Comparison of ENCODE assay signal across 21 mouse cellular contexts in genomic region chr10:34904692-34905091, GRCm38 (mm10).
DNase-seq lines count a peak whose midpoint lies in the region; ATAC-seq and TF ChIP-seq lines count a peak whose summit lies in the region.
"Had no signal": no experiment of that assay in that cellular context is flagged by ENCODE, and none has a peak within 500 bp of the region (broad histone marks: within the 10 kb centered on the region; RNA-seq: fewer than 3 reads in every experiment).

No protein-coding gene starts in this region.

- H3K4me2 ChIP-seq in neural tube, embryonic 15.5 days = no peak overlapping the region
- H3K4me2 ChIP-seq: heart, embryonic 11.5 days; liver, embryonic 12.5 days; lung, embryonic 14.5 days had no signal

- peak overlapping the region; percentile 61 for H3K27ac ChIP-seq in heart, adult 2 months
- 0 out of 2 replicates have a peak overlapping the region, but pooled peaks have one; percentile 3 for H3K27ac ChIP-seq in neural tube, embryonic 15.5 days (replicated peaks)
- H3K27ac ChIP-seq: embryonic facial prominence, embryonic 10.5 days; left cerebral cortex, adult 2 months; liver, embryonic 12.5 days had no signal

- TF ChIP-seq EP300 in heart, adult 2 months (IDR thresholded peaks at IDR 0.05; ENCODE audit: insufficient read depth, low read depth, low read length) = no peak

- intact Hi-C loops in heart, adult 2 months (cut with DNase I) = no loop called here

- H3K9ac ChIP-seq in heart, adult 2 months (ENCODE audit: low read depth, low read length) = no peak overlapping the region
- H3K9ac ChIP-seq in neural tube, embryonic 15.5 days (replicated peaks) = no peak overlapping the region
- H3K9ac ChIP-seq: liver, embryonic 12.5 days; lung, embryonic 14.5 days had no signal

- H3K9me3 ChIP-seq in neural tube, embryonic 15.5 days (replicated peaks) = no peaks in the 10 kb centered on the region
- H3K9me3 ChIP-seq: embryonic facial prominence, embryonic 10.5 days; liver, embryonic 12.5 days had no signal

- WGBS in heart, adult 2 months = 50% methylated on average over 2 of the region's 2 CpGs
- 65% methylated on average over 2 of the region's 2 CpGs for WGBS in neural tube, embryonic 15.5 days

- H3K79me2 ChIP-seq in heart, adult 2 months (replicated peaks; ENCODE audit: control insufficient read depth, insufficient read depth, low read length) = no peaks in the 10 kb centered on the region

- no peak for TF ChIP-seq CTCF in heart, adult 2 months (IDR thresholded peaks at IDR 0.05)

- peak; percentile 13 to 40 for DNase-seq in cerebellum, postnatal 14 days
- no peak for DNase-seq in heart, adult 2 months
- DNase-seq in heart, adult 8-10 months (ENCODE audit: low spot score) = no peak
- DNase-seq in neural tube, embryonic 10.5 days (ENCODE audit: extremely low spot score, low spot score) = no peak
- no peak for DNase-seq in thymus, postnatal 10 days (ENCODE audit: low spot score in 2 of 2)
- no peak for DNase-seq in MN1 (ENCODE audit: low spot score)
- DNase-seq: cerebellum, adult 8-10 months; gastrocnemius, postnatal 36 days; kidney, adult 8-10 months; kidney, postnatal 14 days; lung, embryonic 14.5 days; lung, postnatal 36 days; thymus, postnatal 14 days had no signal

- no peak for TF ChIP-seq POLR2A in heart, adult 2 months (IDR thresholded peaks at IDR 0.05; ENCODE audit: insufficient read depth, low read depth, low read length)

- H3K27me3 ChIP-seq in heart, adult 2 months (ENCODE audit: control insufficient read depth, insufficient read depth, low read length) = no peaks in the 10 kb centered on the region
- no peaks in the 10 kb centered on the region for H3K27me3 ChIP-seq in neural tube, embryonic 15.5 days (replicated peaks)
- H3K27me3 ChIP-seq: liver, embryonic 12.5 days had no signal

- H3K36me3 ChIP-seq in heart, adult 2 months (ENCODE audit: control insufficient read depth, insufficient read depth, low read length) = no peaks in the 10 kb centered on the region
- no peaks in the 10 kb centered on the region for H3K36me3 ChIP-seq in neural tube, embryonic 15.5 days
- H3K36me3 ChIP-seq: embryonic facial prominence, embryonic 10.5 days; liver, embryonic 12.5 days had no signal

- ATAC-seq in cerebellum, adult (ENCODE audit: insufficient number of reproducible peaks, low FRiP score, low TSS enrichment) = no peak
- no peak; the same call in 1 of the 2 replicates for ATAC-seq in neural tube, embryonic 15.5 days (ENCODE audit: low FRiP score)
- ATAC-seq: CD4-positive, CD25-positive, alpha-beta regulatory T cell, adult 4 months; inflammation-experienced regulatory T-cells, adult 6 months; liver, embryonic 12.5 days had no signal

- no peak overlapping the region for H3K4me3 ChIP-seq in heart, adult 2 months
- H3K4me3 ChIP-seq in neural tube, embryonic 15.5 days (replicated peaks) = no peak overlapping the region
- H3K4me3 ChIP-seq: embryonic facial prominence, embryonic 10.5 days; left cerebral cortex, adult 2 months; liver, embryonic 12.5 days had no signal

- no peaks in the 10 kb centered on the region for H3K4me1 ChIP-seq in heart, adult 2 months (ENCODE audit: control insufficient read depth, insufficient read depth, low read length)
- H3K4me1 ChIP-seq in neural tube, embryonic 15.5 days = no peaks in the 10 kb centered on the region
- H3K4me1 ChIP-seq: embryonic facial prominence, embryonic 10.5 days; liver, embryonic 12.5 days had no signal

Comparison
In these comparisons a context has a peak if more than half of its experiments do, and no peak if none do; other contexts are left out.
1. DNase-seq: peak in cerebellum, postnatal 14 days (2 of 2); none in heart, adult 2 months (0 of 2), heart, adult 8-10 months (single experiment), neural tube, embryonic 10.5 days (single experiment), thymus, postnatal 10 days (0 of 2) and MN1 (single experiment).